Mouse (Mus musculus) heart, embryonic 11.5 days (tissue): ENCODE results near the gene Ackr4. TPM values are rescaled to one million over a fixed set of nuclear protein-coding genes. Genes with fewer than 3 reads are reported as not detected.

Experiments
- ATAC-seq: fragments of 200-750 bp; cut with Nextera tagmentation; replicated peaks from 2 replicates; pipeline ENCODE4 v1.8.0; 2017; ENCODE audit warnings: moderate library complexity; ENCODE audit not compliant: insufficient number of reproducible peaks, low FRiP score, low TSS enrichment
- H3K27ac ChIP-seq: fragments of 300-500 bp; sonication (generic); 2 replicates; pipeline ENCODE4 v1.5.1; 2014; ENCODE audit warnings: mild to moderate bottlenecking, low read depth, low read length
- H3K27me3 ChIP-seq: fragments of 300-500 bp; sonication (generic); 2 replicates; pipeline ENCODE4 v1.6.1; 2014; ENCODE audit warnings: mild to moderate bottlenecking, low read length, mixed read lengths; ENCODE audit not compliant: control insufficient read depth, insufficient read depth
- H3K36me3 ChIP-seq: fragments of 300-500 bp; sonication (generic); 2 replicates; pipeline ENCODE4 v1.6.1; 2014; ENCODE audit warnings: mild to moderate bottlenecking, low read length, moderate library complexity, mixed read lengths; ENCODE audit not compliant: control insufficient read depth, insufficient read depth
- H3K4me1 ChIP-seq: fragments of 300-500 bp; sonication (generic); 2 replicates; pipeline ENCODE4 v1.6.1; 2014; ENCODE audit warnings: low read length; ENCODE audit not compliant: control insufficient read depth, insufficient read depth
- H3K4me2 ChIP-seq: fragments of 300-500 bp; sonication (generic); 2 replicates; pipeline ENCODE4 v1.6.1; 2014; ENCODE audit warnings: mild to moderate bottlenecking, moderate library complexity
- H3K4me3 ChIP-seq: fragments of 300-500 bp; sonication (generic); 2 replicates; pipeline ENCODE4 v1.5.1; 2014; ENCODE audit warnings: low read depth, low read length
- H3K9ac ChIP-seq: fragments of 300-500 bp; sonication (generic); 2 replicates; pipeline ENCODE4 v1.6.1; 2014; ENCODE audit warnings: mild to moderate bottlenecking, low read depth, low read length, moderate library complexity
- H3K9me3 ChIP-seq: fragments of 300-500 bp; sonication (generic); replicated peaks from 2 replicates; pipeline ENCODE4 v1.6.1; 2016; ENCODE audit warnings: low read length; ENCODE audit not compliant: control insufficient read depth
- WGBS: fragments of 180-500 bp; shearing (Covaris S2); extraction: QIAGEN DNeasy Blood & Tissue Kit; methylation state at CpG from one replicate; pipeline ENCODE4 v1.1.7; 2014; ENCODE audit not compliant: insufficient replicate concordance; 5-methylcytosine and 5-hydroxymethylcytosine counted together
- polyA plus RNA-seq: library from polyadenylated mRNA; unstranded; fragments of >200 nt; fragmentation: Nextera tagmentation; extraction: Ambion mirVana; gene quantifications from 2 replicates; pipeline ENCODE4 v1.2.1, GENCODE M21; 2014

The Ackr4 gene
- polyA plus RNA-seq, 1 experiment from 2014 or later, result 0.31 TPM

DNA sequence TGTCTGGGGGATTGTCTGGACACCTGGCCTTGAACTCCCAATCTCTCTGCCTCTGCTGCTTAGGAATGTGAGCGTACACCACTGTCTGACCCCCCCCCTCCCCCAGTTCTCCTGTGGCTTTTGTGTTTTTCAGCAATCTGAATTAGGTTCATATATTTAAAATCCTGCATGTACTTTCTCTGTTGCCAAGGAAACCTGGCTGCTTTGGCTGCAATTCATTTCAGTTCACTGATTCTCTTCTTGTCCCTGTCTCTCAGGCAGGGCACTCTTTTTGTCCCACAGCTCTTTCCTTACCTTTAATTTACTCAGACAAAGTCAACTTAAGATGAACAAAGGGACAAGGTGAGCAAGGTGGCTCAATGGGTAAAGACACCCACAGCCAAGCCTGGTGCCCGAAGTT lies 1.4 kb upstream of the Ackr4 start:
- peaks cover 3% of the 10 kb centered on the region for H3K4me1 ChIP-seq
- H3K9ac ChIP-seq, result no peak overlapping the region
- H3K36me3 ChIP-seq, result no peaks in the 10 kb centered on the region
- no peak overlapping the region for H3K4me2 ChIP-seq
- H3K4me3 ChIP-seq, result no peak overlapping the region
- no peaks in the 10 kb centered on the region for H3K27me3 ChIP-seq
- no peak overlapping the region for H3K27ac ChIP-seq
- no peak for ATAC-seq
- H3K9me3 ChIP-seq, result no peaks in the 10 kb centered on the region
- WGBS, result 73% methylated on average over 2 of the region's 2 CpGs

DNA sequence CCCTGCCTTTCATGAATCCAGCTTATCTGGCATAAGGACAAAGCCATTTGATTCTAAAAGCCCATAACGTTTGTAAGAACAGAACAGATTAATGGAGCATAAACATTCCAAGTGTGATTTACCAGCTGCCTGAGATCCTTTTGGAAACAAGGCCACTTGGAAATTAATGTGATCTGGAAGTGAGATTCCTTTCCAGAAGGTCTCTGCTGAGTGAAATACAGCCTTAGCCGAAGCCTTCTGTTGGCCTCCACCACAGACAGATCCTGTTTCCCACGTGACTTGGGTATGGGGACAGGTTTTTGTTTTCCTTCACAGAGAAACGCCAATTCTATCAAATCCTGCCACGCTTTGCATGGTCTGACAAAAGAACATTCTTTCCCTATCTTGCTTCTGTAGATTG lies 3.1 kb downstream of the Ackr4 start:
- Histone ChIP-seq H3K4me2 (no peak overlapping the region), H3K4me3 (no peak overlapping the region), H3K9me3 (no peaks in the 10 kb centered on the region), H3K4me1 (peaks cover 3% of the 10 kb centered on the region), H3K9ac (no peak overlapping the region), H3K27me3 (no peaks in the 10 kb centered on the region), H3K27ac (no peak overlapping the region), H3K36me3 (no peaks in the 10 kb centered on the region)
- no peak for ATAC-seq
- 44% methylated on average over 5 of the region's 5 CpGs for WGBS

GRCm38 (mm10) chr9:104123101-104123500 lies 3.6 kb downstream of the Ackr4 start:
- Histone ChIP-seq H3K4me2 (no peak overlapping the region), H3K9me3 (no peaks in the 10 kb centered on the region), H3K27me3 (no peaks in the 10 kb centered on the region), H3K36me3 (no peaks in the 10 kb centered on the region), H3K9ac (no peak overlapping the region), H3K4me1 (peaks cover 3% of the 10 kb centered on the region), H3K4me3 (no peak overlapping the region), H3K27ac (no peak overlapping the region)
- WGBS, result 63% methylated on average over 5 of the region's 5 CpGs
- ATAC-seq, result no peak

- H3K9ac ChIP-seq, result no peak overlapping the region
- 0 out of 2 replicates have a peak, but pooled peaks cover 3% of the 10 kb centered on the region for H3K9me3 ChIP-seq
- no peak overlapping the region for H3K27ac ChIP-seq
- peaks cover 4% of the 10 kb centered on the region; the same call in 1 of the 2 replicates for H3K4me1 ChIP-seq
- 90% methylated on average over 5 of the region's 5 CpGs for WGBS
- ATAC-seq, result no peak
- H3K4me3 ChIP-seq, result no peak overlapping the region
- no peaks in the 10 kb centered on the region for H3K36me3 ChIP-seq
- H3K4me2 ChIP-seq, result no peak overlapping the region
- no peaks in the 10 kb centered on the region for H3K27me3 ChIP-seq
Measured at GRCm38 (mm10) chr9:104109151-104109550, 17.6 kb downstream of the Ackr4 start.

DNA sequence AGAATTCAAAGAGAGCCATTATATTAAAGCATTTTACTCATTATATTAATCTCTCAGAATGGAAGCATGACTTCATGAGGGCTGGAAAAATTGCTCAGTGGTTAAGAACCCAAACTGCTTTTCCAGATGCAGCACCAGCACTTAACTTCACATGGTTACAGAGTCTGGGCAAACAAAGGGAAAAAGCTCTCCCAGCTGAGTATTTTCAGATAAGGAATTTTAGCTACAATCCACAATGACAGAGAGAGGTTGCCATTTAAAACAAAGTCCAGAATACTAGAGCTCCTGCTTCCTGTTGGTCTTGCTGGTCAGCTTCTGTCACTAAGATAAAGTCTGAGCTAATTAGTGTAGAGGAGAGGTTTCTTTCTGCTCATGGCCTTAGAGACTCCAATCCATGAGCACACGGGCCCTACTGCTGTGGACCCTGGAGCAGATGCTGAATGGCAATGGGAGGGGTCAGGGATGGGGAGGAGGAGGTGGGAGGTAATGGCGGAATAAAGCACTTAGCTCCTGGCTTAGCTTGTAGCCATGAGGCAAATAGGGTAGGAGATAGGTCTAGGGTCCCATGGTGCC lies 18.1 kb downstream of the Ackr4 start:
- 44% methylated on average over 2 of the region's 2 CpGs for WGBS
- H3K27me3 ChIP-seq, result no peaks in the 10 kb centered on the region
- no peaks in the 10 kb centered on the region for H3K36me3 ChIP-seq
- peaks cover 4% of the 10 kb centered on the region; the same call in 1 of the 2 replicates for H3K4me1 ChIP-seq
- H3K9me3 ChIP-seq, result 0 out of 2 replicates have a peak, but pooled peaks cover 3% of the 10 kb centered on the region
- H3K4me3 ChIP-seq, result no peak overlapping the region
- H3K9ac ChIP-seq, result no peak overlapping the region
- H3K4me2 ChIP-seq, result no peak overlapping the region
- no peak overlapping the region for H3K27ac ChIP-seq
- ATAC-seq, result no peak

DNA sequence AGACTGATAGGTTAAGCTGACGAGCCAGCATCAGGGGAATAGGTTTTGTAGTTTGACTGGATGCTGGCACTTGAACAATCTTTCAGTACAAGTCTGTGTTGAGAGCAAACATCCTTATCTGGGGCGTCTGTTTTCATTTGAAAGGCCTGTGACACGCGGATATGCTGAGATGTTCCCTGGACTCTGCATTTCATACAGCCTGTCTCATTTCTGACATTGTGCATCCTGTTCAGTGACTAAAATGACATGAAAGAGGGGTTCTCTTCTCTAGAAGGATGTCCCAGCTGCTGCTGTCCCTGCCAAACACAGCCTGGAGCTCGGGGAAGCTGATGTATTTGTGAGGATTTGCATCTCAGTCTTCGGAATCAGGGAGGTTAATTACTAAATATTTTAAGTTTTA lies 19.3 kb downstream of the Ackr4 start:
- 40% methylated on average over 6 of the region's 6 CpGs for WGBS
- Histone ChIP-seq H3K9me3 (0 out of 2 replicates have a peak, but pooled peaks cover 3% of the 10 kb centered on the region), H3K9ac (no peak overlapping the region), H3K4me3 (no peak overlapping the region), H3K27me3 (no peaks in the 10 kb centered on the region), H3K4me1 (peaks cover 4% of the 10 kb centered on the region; the same call in 1 of the 2 replicates), H3K4me2 (no peak overlapping the region), H3K36me3 (no peaks in the 10 kb centered on the region), H3K27ac (no peak overlapping the region)
- ATAC-seq, result no peak

DNA sequence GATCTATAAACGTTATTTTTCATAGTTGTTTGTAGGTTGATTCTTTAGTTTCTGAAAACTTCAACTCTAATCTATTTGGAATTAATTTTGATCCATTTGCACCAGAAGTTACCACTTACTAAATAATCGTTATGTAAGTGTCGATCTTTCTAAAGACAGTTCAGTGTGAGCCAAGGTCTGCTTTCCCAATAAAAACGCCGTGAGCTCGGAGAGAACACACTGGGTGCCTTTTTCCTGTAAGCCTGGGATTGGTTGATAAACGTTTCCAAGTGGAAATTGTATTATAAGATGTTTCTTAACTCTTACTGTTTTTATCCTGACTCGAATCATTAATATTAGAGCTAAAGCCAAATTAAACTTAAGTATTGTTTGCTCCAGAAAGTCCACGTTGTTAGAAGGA lies 19.8 kb downstream of the Ackr4 start:
- no peak overlapping the region for H3K4me2 ChIP-seq
- no peak overlapping the region for H3K9ac ChIP-seq
- no peak overlapping the region for H3K27ac ChIP-seq
- 68% methylated on average over 9 of the region's 9 CpGs for WGBS
- ATAC-seq, result no peak
- peaks cover 4% of the 10 kb centered on the region; the same call in 1 of the 2 replicates for H3K4me1 ChIP-seq
- H3K27me3 ChIP-seq, result no peaks in the 10 kb centered on the region
- 0 out of 2 replicates have a peak, but pooled peaks cover 3% of the 10 kb centered on the region for H3K9me3 ChIP-seq
- H3K36me3 ChIP-seq, result no peaks in the 10 kb centered on the region
- H3K4me3 ChIP-seq, result no peak overlapping the region

- no peaks in the 10 kb centered on the region for H3K27me3 ChIP-seq
- no peak overlapping the region for H3K4me3 ChIP-seq
- H3K36me3 ChIP-seq, result no peaks in the 10 kb centered on the region
- H3K27ac ChIP-seq, result no peak overlapping the region
- no peak overlapping the region for H3K9ac ChIP-seq
- no peak overlapping the region for H3K4me2 ChIP-seq
- 81% methylated on average over 2 of the region's 2 CpGs for WGBS
- H3K9me3 ChIP-seq, result no peaks in the 10 kb centered on the region
- peaks cover 4% of the 10 kb centered on the region; the same call in 1 of the 2 replicates for H3K4me1 ChIP-seq
- no peak for ATAC-seq
Measured at GRCm38 (mm10) chr9:104104986-104105385, 21.7 kb downstream of the Ackr4 start.

DNA sequence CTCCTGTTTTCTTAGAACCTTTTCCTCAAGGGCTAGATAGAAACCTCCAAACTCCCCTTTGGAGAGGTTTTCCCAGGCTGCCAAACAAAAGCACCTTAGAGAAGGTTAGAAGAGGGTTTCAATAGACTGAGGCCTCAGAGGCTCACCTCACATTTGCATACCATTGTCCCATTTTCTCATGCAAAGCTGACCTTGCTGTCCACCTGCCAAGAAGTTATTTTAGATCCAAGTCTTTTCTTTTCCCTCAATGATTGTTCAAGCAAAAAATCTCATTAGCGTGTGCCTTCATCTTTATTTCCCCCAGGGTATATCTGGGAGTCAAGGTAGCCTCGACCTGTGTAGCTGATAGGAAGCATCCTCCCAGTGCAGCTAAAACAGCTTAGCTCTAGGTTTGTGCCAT lies 23.8 kb downstream of the Ackr4 start:
- Histone ChIP-seq H3K4me2 (no peak overlapping the region), H3K4me1 (peaks cover 4% of the 10 kb centered on the region; the same call in 1 of the 2 replicates), H3K9me3 (no peaks in the 10 kb centered on the region), H3K9ac (no peak overlapping the region), H3K27ac (no peak overlapping the region), H3K36me3 (no peaks in the 10 kb centered on the region), H3K4me3 (no peak overlapping the region), H3K27me3 (no peaks in the 10 kb centered on the region)
- ATAC-seq, result no peak
- WGBS, result 58% methylated on average over 2 of the region's 2 CpGs
